Mouse (Mus musculus) cerebellum, postnatal 25 days (tissue): ENCODE measurements at regions not wholly inside any gene's neighbourhood (a gene's known extent, or its start where the extent isn't known, plus 50 kb on each side); places are given as distances from the start of the nearest gene placed in this dataset.
A peak's percentile ranks its signal among the peaks of the same experiment; 100 is the strongest.
"Not testable (repeated sequence)": the region's sequence is repeated elsewhere in the genome, so short reads cannot be mapped to it uniquely, and the experiment has no call there.

Source experiments
- DNase-seq, 2 experiments: peaks; one replicate each; pipeline ENCODE4 v3.0.0; 2021; ENCODE audit warnings: mixed read lengths in 2 of 2

GRCm38 (mm10) chr19:19347017-19347416 lies 236.0 kb upstream of the Rorb start:
- DNase-seq, result peak in 1 of 2 experiments; percentile 20

- peak in 1 of 2 experiments; percentile 4 for DNase-seq
These were observed 233.4 kb upstream of the Rorb start for GRCm38 (mm10) chr19:19344426-19344811.

DNA sequence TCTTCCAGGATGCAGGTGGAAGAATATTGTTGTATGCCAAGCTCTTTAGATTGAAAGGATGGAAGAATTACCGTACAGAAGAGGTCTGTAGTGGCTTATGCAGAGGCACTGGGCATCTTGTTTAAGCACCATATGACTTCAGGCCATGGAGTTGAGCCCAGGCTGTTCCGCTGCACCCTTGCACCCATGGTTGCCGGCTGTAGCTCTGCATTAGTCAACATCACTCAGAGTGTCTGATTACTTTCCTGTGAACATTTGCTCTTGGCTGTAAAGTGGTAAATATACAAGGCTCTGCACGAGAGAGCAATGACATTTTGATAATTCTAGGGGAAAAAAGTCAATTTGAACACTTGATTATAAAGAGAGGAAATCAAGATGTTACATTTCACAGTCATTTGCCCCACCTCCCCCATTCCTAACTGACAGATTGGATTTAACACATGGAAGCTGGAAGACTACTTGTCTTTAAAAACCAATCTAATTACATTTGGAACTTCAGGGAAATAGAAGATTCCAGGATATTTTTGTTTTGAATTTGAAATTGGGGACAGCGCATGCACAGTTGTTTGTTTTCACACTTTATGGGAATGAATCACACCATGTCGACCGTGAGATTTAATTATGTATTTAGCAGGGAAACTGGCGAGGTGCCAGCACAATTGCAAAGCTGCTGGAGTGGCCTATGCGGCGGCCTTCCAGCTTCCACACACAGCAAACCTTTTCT lies 232.9 kb upstream of the Rorb start:
- DNase-seq, result peak; percentile 47 to 77

DNA sequence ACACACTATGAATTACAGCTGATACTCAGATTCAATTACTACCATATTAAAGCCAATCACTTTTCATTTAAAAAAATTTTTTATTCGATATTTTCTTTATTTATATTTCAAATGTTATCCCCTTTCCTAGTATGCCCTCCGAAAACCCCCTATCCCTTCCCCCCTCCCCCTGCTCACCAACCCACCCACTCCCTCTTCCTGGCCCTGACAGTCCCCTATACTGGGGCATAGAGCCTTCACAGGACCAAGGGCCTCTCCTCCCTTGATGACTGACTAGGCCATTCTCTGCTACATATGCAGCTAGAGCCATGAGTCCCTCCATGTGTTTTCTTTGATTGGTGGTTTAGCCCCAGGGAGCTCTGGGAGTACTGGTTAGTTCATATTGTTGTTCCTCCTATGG lies 196.1 kb upstream of the Rorb start:
- not testable (repeated sequence) for DNase-seq

GRCm38 (mm10) chr19:19306476-19307131 lies 195.6 kb upstream of the Rorb start:
- DNase-seq, result no peak

GRCm38 (mm10) chr19:19285864-19286263 lies 174.9 kb upstream of the Rorb start:
- not testable (repeated sequence) for DNase-seq

DNA sequence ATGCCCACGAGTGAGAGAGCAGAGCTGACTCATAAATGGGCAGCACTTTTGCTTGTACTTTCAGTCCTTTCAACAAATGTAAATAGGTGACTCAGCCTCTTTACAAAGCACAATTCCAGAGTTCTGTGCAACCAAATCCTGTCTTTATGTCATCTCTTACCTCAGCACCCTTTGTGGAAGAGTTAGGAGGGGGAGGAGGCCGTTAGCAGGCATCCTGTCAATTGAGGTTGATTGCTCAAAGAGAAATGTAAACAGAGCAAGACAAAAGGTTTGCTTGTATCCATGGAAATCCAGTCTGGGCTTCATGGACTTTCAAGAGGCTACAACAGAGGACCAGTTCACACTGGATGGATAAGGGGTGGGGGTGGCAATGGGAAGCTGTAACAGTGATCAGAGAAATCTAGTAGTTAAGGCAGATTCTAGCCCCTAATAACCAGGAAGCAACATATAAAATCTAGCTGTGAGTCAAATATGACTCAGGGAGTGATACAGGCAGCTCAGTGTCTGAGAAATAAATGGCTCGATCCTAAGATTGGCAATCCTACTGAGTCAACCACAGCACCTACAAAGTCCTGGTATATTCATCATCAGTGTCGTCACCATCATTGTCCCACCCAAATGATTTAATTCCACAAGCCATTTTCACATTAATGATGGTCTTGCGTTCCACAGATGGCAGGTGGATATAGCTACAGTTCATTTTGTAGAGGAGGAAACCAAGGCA lies 136.0 kb upstream of the Rorb start:
- no peak for DNase-seq

- DNase-seq, result no peak
These were observed 118.5 kb upstream of the Rorb start for GRCm38 (mm10) chr19:19229305-19229994.

GRCm38 (mm10) chr19:19220826-19221225 lies 109.8 kb upstream of the Rorb start:
- DNase-seq, result no peak

GRCm38 (mm10) chr19:19219352-19219751 lies 108.4 kb upstream of the Rorb start:
- peak in 1 of 2 experiments; percentile 1 for DNase-seq

- no peak for DNase-seq
These were observed 107.7 kb upstream of the Rorb start for GRCm38 (mm10) chr19:19218700-19219099.

- DNase-seq, result no peak
These were observed 88.5 kb upstream of the Rorb start for GRCm38 (mm10) chr19:19199534-19199933.

DNA sequence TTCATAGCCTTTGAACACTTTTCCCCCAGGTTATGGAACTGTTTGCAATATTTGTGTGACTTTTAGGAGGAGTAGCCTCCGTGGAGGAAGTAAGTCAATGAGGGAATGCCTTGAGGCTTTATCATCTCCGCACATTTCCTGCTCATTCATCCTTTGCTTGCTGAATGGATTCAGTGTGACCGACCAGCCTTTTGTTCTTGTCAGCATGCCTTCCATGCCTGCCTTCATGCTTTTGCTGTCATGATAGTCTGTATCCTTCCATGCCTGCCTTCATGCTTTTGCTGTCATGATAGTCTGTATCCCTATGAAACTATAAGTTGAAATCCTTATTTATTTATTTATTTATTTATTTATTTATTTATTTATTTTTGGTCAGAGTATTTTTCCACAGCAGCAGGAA lies 87.8 kb upstream of the Rorb start:
- DNase-seq, result no peak

GRCm38 (mm10) chr19:19194728-19195127 lies 83.7 kb upstream of the Rorb start:
- DNase-seq, result no peak

DNA sequence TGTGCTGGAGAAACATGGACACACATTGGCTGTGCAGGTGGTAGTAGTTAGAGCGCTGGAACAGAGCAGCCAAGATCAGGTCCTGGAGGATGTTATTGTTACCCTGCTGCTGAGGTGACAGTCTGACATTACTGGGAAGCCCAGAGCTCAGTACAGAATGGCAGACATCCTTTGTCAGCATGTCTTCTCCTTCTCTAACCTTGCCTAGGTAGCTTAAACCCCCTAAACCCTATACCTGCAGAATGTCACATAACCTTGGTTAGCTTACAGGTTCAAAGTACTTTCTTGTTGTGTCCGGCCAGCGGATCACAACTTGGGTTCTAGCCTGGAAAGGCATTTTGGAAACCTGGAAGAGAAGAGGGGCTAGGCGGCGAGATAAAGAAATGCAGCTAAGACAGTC lies 83.3 kb upstream of the Rorb start:
- no peak for DNase-seq

- no peak for DNase-seq
These were observed 61.8 kb upstream of the Rorb start for GRCm38 (mm10) chr19:19172767-19173166.

- no peak for DNase-seq
These were observed 59.8 kb upstream of the Rorb start for GRCm38 (mm10) chr19:19170807-19171206.
